Mouse (Mus musculus) embryonic stem cell, embryonic (primary cell): ENCODE data around the gene Sgtb.

Source experiments
- CTCF ChIA-PET, 4 experiments: fragments of 300-600 bp in 2 of 4; fragments of 350-600 bp in 2 of 4; sonication (Branson Sonifier 250); formaldehyde crosslinking; loops; one replicate each; lab custom pipeline; 2022; ENCODE audit warnings: inconsistent platforms in 2 of 4; lab: Charles Lee
- POLR2A ChIA-PET, 4 experiments: fragments of 300-600 bp in 2 of 4; fragments of 350-600 bp in 2 of 4; sonication (Branson Sonifier 250); formaldehyde crosslinking; loops; one replicate each; lab custom pipeline; 2022; ENCODE audit warnings: antibody characterized with exemption in 4 of 4, inconsistent platforms in 1 of 4; lab: Charles Lee

Sgtb gene

GRCm38 (mm10) chr13:104144871-104145270 lies 35.3 kb downstream of the Sgtb start:
- CTCF ChIA-PET, result no interaction called here
- POLR2A ChIA-PET, result interaction anchor here in 2 of 4 experiments (1.1 to 1.7 kb wide), 7 partner anchors 9 to 84 kb away, joined by 3 to 4 read pairs (median 3); partner anchors contain the start of genes Cenpk (in 1 of the 2), Ppwd1 (in 1 of the 2), Trappc13 (in 1 of the 2) and Trim23 (in 1 of the 2)

DNA sequence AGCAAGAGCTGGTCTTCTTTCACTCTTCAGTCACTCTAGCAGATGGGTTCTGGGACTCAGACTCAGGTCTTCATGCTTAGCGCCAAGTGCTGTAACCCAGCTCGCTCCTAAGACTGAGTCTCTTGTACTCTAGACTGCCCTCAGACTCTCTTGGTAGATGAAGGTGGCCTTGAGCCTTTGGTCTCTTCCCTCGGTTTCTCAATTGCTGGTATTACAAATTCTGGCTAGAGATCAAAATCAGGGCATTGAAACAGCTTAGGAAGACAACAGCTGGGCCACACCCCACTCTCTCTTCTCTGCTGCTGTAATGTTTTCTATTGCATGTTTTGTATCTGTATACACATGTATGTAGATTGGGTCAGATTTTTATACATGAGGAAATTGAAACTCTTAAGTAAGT lies 36.1 kb downstream of the Sgtb start:
- CTCF ChIA-PET, result no interaction called here
- POLR2A ChIA-PET, result interaction anchor here in 2 of 4 experiments (1.3 to 1.7 kb wide), 2 partner anchors 26 to 33 kb away, joined by 3 read pairs; partner anchors contain the start of genes Trappc13 (in 1 of the 2) and Trim23 (in 1 of the 2)

- CTCF ChIA-PET, result interaction anchor here in 1 of 4 experiments (0.5 kb wide), 1 partner anchor 64 kb away, joined by 4 read pairs; no protein-coding TSS in a partner anchor
- POLR2A ChIA-PET, result interaction anchor here in 1 of 4 experiments (0.7 to 1.8 kb wide), 4 partner anchors 10 to 24 kb away, joined by 3 to 8 read pairs (median 3); partner anchors contain the start of genes Trappc13 and Trim23
Measured at GRCm38 (mm10) chr13:104154180-104154579, 44.6 kb downstream of the Sgtb start.

- POLR2A ChIA-PET, result interaction anchor here in 1 of 4 experiments (0.7 to 1.1 kb wide), 2 partner anchors 9 to 10 kb away, joined by 3 read pairs; no protein-coding TSS in a partner anchor
- CTCF ChIA-PET, result no interaction called here
Measured at GRCm38 (mm10) chr13:104155106-104155505, 45.6 kb downstream of the Sgtb start.

- CTCF ChIA-PET, result no interaction called here
- POLR2A ChIA-PET, result interaction anchor here in 3 of 4 experiments (0.5 to 1.2 kb wide), 4 partner anchors 15 to 227 kb away, joined by 3 read pairs; no protein-coding TSS in a partner anchor
Measured at GRCm38 (mm10) chr13:104155686-104156085, 46.1 kb downstream of the Sgtb start.

DNA sequence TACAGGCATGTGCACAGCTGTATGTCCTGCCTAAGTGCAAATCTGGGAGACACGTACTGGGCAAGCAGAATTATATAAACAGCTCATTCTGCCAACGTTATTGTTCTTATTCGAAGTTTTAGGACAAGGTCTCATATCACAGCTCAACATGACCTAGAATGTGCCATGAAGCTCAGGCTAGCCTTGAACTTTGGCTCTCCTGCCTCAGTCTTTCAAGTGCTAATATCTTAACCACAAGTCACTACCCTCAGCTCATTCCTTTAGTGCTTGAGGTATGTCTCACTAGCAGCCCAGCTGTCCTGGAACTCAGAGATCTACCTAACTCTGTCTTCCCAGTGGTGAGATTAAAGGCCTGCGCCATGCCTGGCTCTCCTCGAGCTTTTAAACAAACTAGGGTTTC lies 62.2 kb downstream of the Sgtb start:
- ChIA-PET POLR2A (interaction anchor here in 3 of 4 experiments (0.6 to 2.4 kb wide), 10 partner anchors 9 to 742 kb away, joined by 3 to 10 read pairs (median 4); partner anchors contain the start of genes Cenpk (in 1 of the 3) and Ppwd1 (in 1 of the 3)), CTCF (interaction anchor here in 3 of 4 experiments (0.5 to 1.6 kb wide), 5 partner anchors 10 to 35 kb away, joined by 3 to 8 read pairs (median 5); no protein-coding TSS in a partner anchor)

- CTCF ChIA-PET, result interaction anchor here in 2 of 4 experiments (0.6 kb wide), 2 partner anchors 13 to 719 kb away, joined by 3 to 4 read pairs; no protein-coding TSS in a partner anchor
- POLR2A ChIA-PET, result interaction anchor here in 2 of 4 experiments (0.8 to 2.4 kb wide), 5 partner anchors 10 to 33 kb away, joined by 3 to 10 read pairs (median 4); no protein-coding TSS in a partner anchor
Measured at GRCm38 (mm10) chr13:104172498-104172897, 63.0 kb downstream of the Sgtb start.

GRCm38 (mm10) chr13:104176874-104177273 lies 67.3 kb downstream of the Sgtb start:
- POLR2A ChIA-PET, result interaction anchor here in 2 of 4 experiments (0.9 to 3.5 kb wide), 5 partner anchors 10 to 52 kb away, joined by 3 to 21 read pairs (median 10); partner anchors contain the start of genes Cenpk (in 2 of the 2) and Ppwd1 (in 2 of the 2)
- CTCF ChIA-PET, result no interaction called here

DNA sequence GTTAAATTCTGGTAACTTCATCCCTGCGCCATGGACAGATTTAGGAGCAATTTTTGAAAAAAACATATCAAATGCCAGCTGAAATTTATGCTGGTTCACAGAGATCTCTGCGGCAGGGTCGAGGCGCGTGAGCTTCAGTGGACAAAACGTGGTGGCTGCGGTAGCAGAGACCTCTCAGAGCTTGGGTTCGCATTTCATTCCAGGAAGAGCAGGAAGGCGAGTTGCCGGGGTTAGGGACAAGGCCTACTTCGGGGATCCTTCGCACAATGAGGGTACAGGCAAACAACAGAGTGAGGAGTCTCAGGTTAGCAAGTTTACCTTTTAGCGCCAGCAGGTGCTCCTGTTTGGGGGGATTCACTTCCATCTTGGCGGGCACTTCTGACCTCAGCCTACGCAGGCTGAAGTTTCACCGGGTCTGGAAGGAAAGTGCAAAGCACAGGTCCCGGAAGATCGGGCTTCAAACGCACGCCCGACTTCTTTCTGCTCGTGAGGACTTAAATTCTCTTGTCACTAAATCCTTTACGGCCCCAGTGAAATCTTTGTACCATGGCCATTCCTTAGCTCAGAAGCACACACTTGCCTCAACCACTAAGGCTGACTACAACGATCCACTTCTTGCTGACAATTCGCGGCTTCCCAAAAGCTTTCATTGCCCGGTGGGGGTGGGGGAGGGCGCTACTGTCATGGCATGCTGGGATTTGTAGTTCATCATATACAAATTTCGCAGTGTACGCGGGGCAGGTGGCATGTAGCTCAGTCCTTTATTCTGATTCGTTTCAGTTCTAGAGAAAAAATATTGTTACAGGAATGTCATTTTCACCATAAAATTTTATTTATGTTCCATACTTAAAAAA lies 68.5 kb downstream of the Sgtb start, which contains the start of gene Trappc13:
Trappc13 (minus strand) TSS at position 674 of the 854 bp plus-strand sequence.
- POLR2A ChIA-PET, result interaction anchor here in 3 of 4 experiments (0.6 to 3.5 kb wide), 36 partner anchors 9 to 1281 kb away, joined by 3 to 21 read pairs (median 3); partner anchors contain the start of genes Cenpk (in 3 of the 3), Ppwd1 (in 3 of the 3), Sgtb (in 1 of the 3) and Srek1 (in 1 of the 3)

DNA sequence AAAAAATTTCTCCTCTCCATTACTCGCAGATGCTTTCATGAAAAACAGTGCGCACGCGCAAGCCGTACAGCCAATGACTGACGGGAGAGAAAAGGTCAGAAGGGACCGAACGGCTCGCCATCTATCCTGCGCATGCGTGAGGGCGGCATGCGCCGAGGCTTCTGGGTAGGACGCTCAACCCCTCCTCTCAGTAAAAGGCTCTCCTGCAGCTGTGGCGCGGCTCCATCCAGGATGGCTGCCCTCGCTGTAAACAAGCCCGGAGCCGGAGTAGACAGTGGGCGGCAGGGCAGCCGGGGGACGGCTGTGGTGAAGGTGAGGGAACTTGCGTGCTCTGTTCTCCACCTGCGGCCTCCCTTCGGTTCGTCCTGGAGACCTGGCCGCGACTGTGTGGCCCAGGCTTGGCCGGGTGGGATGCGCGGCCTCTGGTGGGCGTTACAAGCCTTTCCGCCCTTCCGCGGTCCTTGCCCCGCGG lies 69.1 kb downstream of the Sgtb start, which contains the start of gene Trim23:
Trim23 (plus strand) TSS at position 148 of the 472 bp plus-strand sequence.
- CTCF ChIA-PET, result interaction anchor here in 1 of 4 experiments (0.5 to 0.6 kb wide), 2 partner anchors 187 to 261 kb away, joined by 3 read pairs; no protein-coding TSS in a partner anchor

More for the DNA sequence above, 68.5 kb downstream of the Sgtb start, which contains the start of gene Trappc13:
- CTCF ChIA-PET, result no interaction called here

GRCm38 (mm10) chr13:104179176-104179888 lies 69.8 kb downstream of the Sgtb start:
- POLR2A ChIA-PET, result interaction anchor here in 3 of 4 experiments (0.5 to 3.5 kb wide), 22 partner anchors 7 to 405 kb away, joined by 3 to 21 read pairs (median 4); partner anchors contain the start of genes Ppwd1 (in 3 of the 3), Cenpk (in 2 of the 3) and Srek1 (in 1 of the 3)
- CTCF ChIA-PET, result interaction anchor here in 1 of 4 experiments (0.5 to 0.6 kb wide), 2 partner anchors 186 to 261 kb away, joined by 3 read pairs; no protein-coding TSS in a partner anchor

More for the DNA sequence above, 69.1 kb downstream of the Sgtb start, which contains the start of gene Trim23:
- POLR2A ChIA-PET, result interaction anchor here in 3 of 4 experiments (0.5 to 3.5 kb wide), 37 partner anchors 8 to 1282 kb away, joined by 3 to 21 read pairs (median 4); partner anchors contain the start of genes Cenpk (in 3 of the 3), Ppwd1 (in 3 of the 3), Sgtb (in 1 of the 3) and Srek1 (in 1 of the 3)

DNA sequence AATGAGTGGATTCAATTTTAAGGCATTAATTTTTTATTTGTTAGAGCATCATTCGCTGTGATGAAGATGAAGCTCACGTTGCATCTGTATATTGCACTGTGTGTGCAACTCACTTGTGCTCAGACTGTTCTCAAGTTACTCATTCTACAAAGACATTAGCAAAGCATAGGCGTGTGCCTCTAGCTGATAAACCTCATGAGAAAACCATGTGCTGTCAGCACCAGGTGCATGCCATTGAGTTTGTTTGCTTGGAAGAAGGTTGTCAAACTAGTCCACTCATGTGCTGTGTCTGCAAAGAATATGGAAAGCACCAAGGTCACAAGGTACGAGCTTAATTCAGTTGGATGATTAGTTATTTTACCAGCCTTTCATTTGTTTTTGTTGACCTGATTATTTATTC lies 77.8 kb downstream of the Sgtb start:
- POLR2A ChIA-PET, result interaction anchor here in 2 of 4 experiments (0.7 to 4.6 kb wide), 8 partner anchors 9 to 311 kb away, joined by 3 to 21 read pairs (median 4); partner anchors contain the start of genes Trappc13 (in 2 of the 2), Trim23 (in 2 of the 2), Cenpk (in 1 of the 2) and Ppwd1 (in 1 of the 2)
- CTCF ChIA-PET, result no interaction called here
